Comparison of ENCODE assay signal across 18 mouse cellular contexts in the genomic region with DNA sequence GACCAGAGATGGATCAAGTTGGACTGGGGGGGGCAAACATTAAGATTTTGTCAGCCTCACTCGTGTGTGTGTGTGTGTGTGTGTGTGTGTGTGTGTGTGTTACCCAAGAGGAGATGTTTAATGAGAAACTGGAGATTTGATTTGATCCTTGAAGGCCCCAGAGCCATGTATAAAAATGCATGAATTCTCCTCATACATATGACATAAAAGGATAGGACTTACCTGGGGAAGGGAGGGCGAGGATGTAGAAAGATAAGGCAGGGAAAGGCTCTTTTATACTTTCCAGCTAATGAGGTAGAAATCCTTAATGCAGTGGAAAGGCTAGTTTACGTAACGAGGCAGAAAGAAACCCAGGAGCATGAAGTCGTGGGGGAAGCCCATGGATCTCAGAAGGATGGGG.
A peak's percentile ranks its signal among the peaks of the same experiment; 100 is the strongest.
DNase-seq lines count a peak whose midpoint lies in the region; ATAC-seq lines count a peak whose summit lies in the region.
"Had no signal": no experiment of that assay in that cellular context is flagged by ENCODE, and none has a peak within 500 bp of the region (broad histone marks: within the 10 kb centered on the region; RNA-seq: fewer than 3 reads in every experiment).

No protein-coding gene starts in this region.

- peak overlapping the region; percentile 71 for H3K27ac ChIP-seq in hindbrain, embryonic 13.5 days
- no peak overlapping the region for H3K27ac ChIP-seq in hindbrain, embryonic 10.5 days
- H3K27ac ChIP-seq in midbrain, embryonic 13.5 days, result peak overlapping the region; percentile 57
- no peak overlapping the region for H3K27ac ChIP-seq in midbrain, embryonic 11.5 days (ENCODE audit: low read depth, low read length)
- H3K27ac ChIP-seq in midbrain, embryonic 14.5 days (replicated peaks; ENCODE audit: low read depth, low read length), result peak overlapping the region; percentile 58
- H3K27ac ChIP-seq: embryonic facial prominence, embryonic 10.5 days; heart, embryonic 10.5 days had no signal

- 73% methylated on average over 5 of the region's 5 CpGs for WGBS in hindbrain, embryonic 13.5 days
- WGBS in hindbrain, embryonic 10.5 days, result 86% methylated on average over 5 of the region's 5 CpGs
- 66% methylated on average over 5 of the region's 5 CpGs for WGBS in midbrain, embryonic 13.5 days
- WGBS in midbrain, embryonic 11.5 days, result 82% methylated on average over 5 of the region's 5 CpGs
- 59% methylated on average over 5 of the region's 5 CpGs for WGBS in midbrain, embryonic 14.5 days

- H3K4me1 ChIP-seq in hindbrain, embryonic 13.5 days (replicated peaks), result peaks cover 37% of the 10 kb centered on the region
- 0 out of 2 replicates have a peak, but pooled peaks cover under 1% of the 10 kb centered on the region for H3K4me1 ChIP-seq in hindbrain, embryonic 10.5 days (replicated peaks)
- peaks cover 24% of the 10 kb centered on the region for H3K4me1 ChIP-seq in midbrain, embryonic 13.5 days (replicated peaks)
- 0 out of 2 replicates have a peak, but pooled peaks cover 3% of the 10 kb centered on the region for H3K4me1 ChIP-seq in midbrain, embryonic 11.5 days (ENCODE audit: control insufficient read depth, insufficient read depth, low read length)
- peaks cover 20% of the 10 kb centered on the region for H3K4me1 ChIP-seq in midbrain, embryonic 14.5 days (ENCODE audit: control insufficient read depth, insufficient read depth, low read length)

- no peak overlapping the region for H3K4me3 ChIP-seq in hindbrain, embryonic 13.5 days
- H3K4me3 ChIP-seq in hindbrain, embryonic 10.5 days, result no peak overlapping the region
- H3K4me3 ChIP-seq in midbrain, embryonic 13.5 days (replicated peaks), result no peak overlapping the region
- H3K4me3 ChIP-seq in midbrain, embryonic 11.5 days (ENCODE audit: low read depth, low read length), result no peak overlapping the region
- H3K4me3 ChIP-seq in midbrain, embryonic 14.5 days (replicated peaks; ENCODE audit: low read depth, low read length), result no peak overlapping the region
- H3K4me3 ChIP-seq: embryonic facial prominence, embryonic 10.5 days; heart, embryonic 10.5 days had no signal

- H3K36me3 ChIP-seq in hindbrain, embryonic 13.5 days, result no peaks in the 10 kb centered on the region
- H3K36me3 ChIP-seq in hindbrain, embryonic 10.5 days, result no peaks in the 10 kb centered on the region
- no peaks in the 10 kb centered on the region for H3K36me3 ChIP-seq in midbrain, embryonic 13.5 days
- no peaks in the 10 kb centered on the region for H3K36me3 ChIP-seq in midbrain, embryonic 11.5 days (ENCODE audit: control insufficient read depth, insufficient read depth, low read length)
- no peaks in the 10 kb centered on the region for H3K36me3 ChIP-seq in midbrain, embryonic 14.5 days (ENCODE audit: control insufficient read depth, insufficient read depth, low read length)
- H3K36me3 ChIP-seq: embryonic facial prominence, embryonic 10.5 days; heart, embryonic 10.5 days had no signal

- ATAC-seq in hindbrain, embryonic 13.5 days (ENCODE audit: low FRiP score), result no peak
- peak; percentile 53; the same call in 1 of the 2 replicates for ATAC-seq in midbrain, embryonic 13.5 days
- no peak for ATAC-seq in midbrain, embryonic 11.5 days (ENCODE audit: low FRiP score)
- peak; percentile 20; the same call in 1 of the 2 replicates for ATAC-seq in midbrain, embryonic 14.5 days (ENCODE audit: low FRiP score, low TSS enrichment)
- ATAC-seq: Patski had no signal

- intact Hi-C loops in left cerebral cortex, postnatal 4 days (cut with DNase I), result no loop called here

- H3K9me3 ChIP-seq in hindbrain, embryonic 13.5 days, result no peaks in the 10 kb centered on the region
- H3K9me3 ChIP-seq in hindbrain, embryonic 10.5 days, result no peaks in the 10 kb centered on the region
- H3K9me3 ChIP-seq in midbrain, embryonic 13.5 days, result no peaks in the 10 kb centered on the region
- H3K9me3 ChIP-seq in midbrain, embryonic 11.5 days (ENCODE audit: control insufficient read depth, low read length), result no peaks in the 10 kb centered on the region
- no peaks in the 10 kb centered on the region for H3K9me3 ChIP-seq in midbrain, embryonic 14.5 days (ENCODE audit: control insufficient read depth, low read length)
- H3K9me3 ChIP-seq: embryonic facial prominence, embryonic 10.5 days; heart, embryonic 10.5 days had no signal

- H3K27me3 ChIP-seq in hindbrain, embryonic 13.5 days, result no peaks in the 10 kb centered on the region
- H3K27me3 ChIP-seq in hindbrain, embryonic 10.5 days (ENCODE audit: insufficient read depth, poor library complexity, severe bottlenecking), result no peaks in the 10 kb centered on the region
- H3K27me3 ChIP-seq in midbrain, embryonic 13.5 days, result no peaks in the 10 kb centered on the region
- no peaks in the 10 kb centered on the region for H3K27me3 ChIP-seq in midbrain, embryonic 11.5 days (ENCODE audit: control insufficient read depth, insufficient read depth, low read length)
- H3K27me3 ChIP-seq in midbrain, embryonic 14.5 days (ENCODE audit: control insufficient read depth, insufficient read depth, low read length), result no peaks in the 10 kb centered on the region
- H3K27me3 ChIP-seq: CH12.LX, Patski had no signal

- H3K9ac ChIP-seq in hindbrain, embryonic 13.5 days, result no peak overlapping the region
- H3K9ac ChIP-seq in midbrain, embryonic 13.5 days (replicated peaks), result no peak overlapping the region
- H3K9ac ChIP-seq in midbrain, embryonic 11.5 days (ENCODE audit: low read length), result no peak overlapping the region
- no peak overlapping the region for H3K9ac ChIP-seq in midbrain, embryonic 14.5 days (replicated peaks; ENCODE audit: low read length)

- no peak for DNase-seq in hindbrain, embryonic 10.5 days (ENCODE audit: low spot score)
- DNase-seq in midbrain, embryonic 11.5 days (ENCODE audit: low spot score, missing footprints), result no peak
- DNase-seq in midbrain, embryonic 14.5 days, result no peak
- DNase-seq in kidney, postnatal 25 days, result no peak
- DNase-seq in left cerebral cortex, postnatal 4 days, result no peak
- DNase-seq: adrenal gland, adult 2 months; adrenal gland, postnatal 25 days; cerebellum, adult 2 months; cerebellum, postnatal 10 days; gastrocnemius, postnatal 36 days; heart, postnatal 10 days; heart, postnatal 4 days had no signal

- no peak overlapping the region for H3K4me2 ChIP-seq in hindbrain, embryonic 13.5 days
- no peak overlapping the region for H3K4me2 ChIP-seq in midbrain, embryonic 13.5 days (replicated peaks)
- H3K4me2 ChIP-seq in midbrain, embryonic 11.5 days, result no peak overlapping the region
- no peak overlapping the region for H3K4me2 ChIP-seq in midbrain, embryonic 14.5 days (ENCODE audit: low read length)

Comparison
In these comparisons a context has a peak if more than half of its experiments do, and no peak if none do; other contexts are left out.
1. ATAC-seq: peak in midbrain, embryonic 13.5 days (single experiment) and midbrain, embryonic 14.5 days (single experiment); none in hindbrain, embryonic 13.5 days (single experiment) and midbrain, embryonic 11.5 days (single experiment).
2. H3K27ac ChIP-seq: peak in hindbrain, embryonic 13.5 days (single experiment), midbrain, embryonic 13.5 days (single experiment) and midbrain, embryonic 14.5 days (single experiment); none in hindbrain, embryonic 10.5 days (single experiment) and midbrain, embryonic 11.5 days (single experiment).